Mouse (Mus musculus): ENCODE results near the gene Pafah1b3. TPM values are rescaled to one million over a fixed set of nuclear protein-coding genes. Genes with fewer than 3 reads are reported as not detected.

Pafah1b3 gene
- polyA plus RNA-seq, 1 experiment: 42.7 TPM

- TF ChIP-seq POLR2A (IDR thresholded peaks at IDR 0.05; ENCODE audit: borderline replicate concordance, extremely low read depth, low read depth, low read length) (no peak), CTCF (IDR thresholded peaks at IDR 0.05; ENCODE audit: insufficient read depth, low read length) (no peak)
- DNase-seq: no peak
- 54% methylated on average over 17 of the region's 17 CpGs for WGBS
- no peak overlapping the region for H3K4me3 ChIP-seq (replicated peaks; ENCODE audit: extremely low read depth, low read depth, low read length)
- peaks cover 4% of the 10 kb centered on the region for H3K4me1 ChIP-seq (ENCODE audit: control insufficient read depth, insufficient read depth, low read length)
These were observed 33.6 kb downstream of the Pafah1b3 start for GRCm38 (mm10) chr7:25263968-25264870.

- DNase-seq: no peak
- TF ChIP-seq POLR2A (IDR thresholded peaks at IDR 0.05; ENCODE audit: borderline replicate concordance, extremely low read depth, low read depth, low read length) (no peak), CTCF (IDR thresholded peaks at IDR 0.05; ENCODE audit: insufficient read depth, low read length) (no peak)
- Histone ChIP-seq H3K4me1 (ENCODE audit: control insufficient read depth, insufficient read depth, low read length) (no peaks in the 10 kb centered on the region), H3K4me3 (replicated peaks; ENCODE audit: extremely low read depth, low read depth, low read length) (no peak overlapping the region)
- WGBS: 71% methylated on average over 1 of the region's 1 CpGs
These were observed 35.9 kb downstream of the Pafah1b3 start for GRCm38 (mm10) chr7:25261896-25262295.

- peak overlapping the region; percentile 61 for H3K4me3 ChIP-seq (replicated peaks; ENCODE audit: extremely low read depth, low read depth, low read length)
- TF ChIP-seq POLR2A (IDR thresholded peaks at IDR 0.05; ENCODE audit: borderline replicate concordance, extremely low read depth, low read depth, low read length) (0 out of 2 replicates have a peak, but pooled peaks have one; percentile 25), CTCF (IDR thresholded peaks at IDR 0.05; ENCODE audit: insufficient read depth, low read length) (no peak)
- peaks cover 16% of the 10 kb centered on the region for H3K4me1 ChIP-seq (ENCODE audit: control insufficient read depth, insufficient read depth, low read length)
- DNase-seq: no peak
- 24% methylated on average over 8 of the region's 8 CpGs for WGBS
These were observed 46.0 kb downstream of the Pafah1b3 start for GRCm38 (mm10) chr7:25251822-25252221.

GRCm38 (mm10) chr7:25251071-25251791 is 46.6 kb downstream of the Pafah1b3 start:
- H3K4me1 ChIP-seq (ENCODE audit: control insufficient read depth, insufficient read depth, low read length): peaks cover 19% of the 10 kb centered on the region
- peak; percentile 60 for DNase-seq
- 4% methylated on average over 22 of the region's 22 CpGs for WGBS

GRCm38 (mm10) chr7:25250141-25250972 is 47.4 kb downstream of the Pafah1b3 start, which contains the start of gene Erf:
Gene Erf, minus strand, starts transcription at chr7:25250761.
- under 1% methylated on average over 69 of the region's 81 CpGs for WGBS
- peak; percentile 94 for DNase-seq
- Histone ChIP-seq H3K4me1 (ENCODE audit: control insufficient read depth, insufficient read depth, low read length) (peaks cover 19% of the 10 kb centered on the region), H3K4me3 (replicated peaks; ENCODE audit: extremely low read depth, low read depth, low read length) (peak within 1 kb of the TSS; percentile 74)
- TF ChIP-seq POLR2A (IDR thresholded peaks at IDR 0.05; ENCODE audit: borderline replicate concordance, extremely low read depth, low read depth, low read length) (peak; percentile 68; the same call in 1 of the 2 replicates), CTCF (IDR thresholded peaks at IDR 0.05; ENCODE audit: insufficient read depth, low read length) (no peak)

More at GRCm38 (mm10) chr7:25251071-25251791, 46.6 kb downstream of the Pafah1b3 start:
- peak overlapping the region; percentile 61 for H3K4me3 ChIP-seq (replicated peaks; ENCODE audit: extremely low read depth, low read depth, low read length)
- 0 out of 2 replicates have a peak, but pooled peaks have one; percentile 37 for TF ChIP-seq POLR2A (IDR thresholded peaks at IDR 0.05; ENCODE audit: borderline replicate concordance, extremely low read depth, low read depth, low read length)
- TF ChIP-seq CTCF (IDR thresholded peaks at IDR 0.05; ENCODE audit: insufficient read depth, low read length): no peak

- under 1% methylated on average over 60 of the region's 73 CpGs for WGBS
- DNase-seq: peak; percentile 72
- peaks cover 19% of the 10 kb centered on the region for H3K4me1 ChIP-seq (ENCODE audit: control insufficient read depth, insufficient read depth, low read length)
- H3K4me3 ChIP-seq (replicated peaks; ENCODE audit: extremely low read depth, low read depth, low read length): peak overlapping the region; percentile 74
- TF ChIP-seq POLR2A (IDR thresholded peaks at IDR 0.05; ENCODE audit: borderline replicate concordance, extremely low read depth, low read depth, low read length) (peak; percentile 3; the same call in 1 of the 2 replicates), CTCF (IDR thresholded peaks at IDR 0.05; ENCODE audit: insufficient read depth, low read length) (no peak)
These were observed 48.3 kb downstream of the Pafah1b3 start for GRCm38 (mm10) chr7:25249314-25250140.

- Histone ChIP-seq H3K4me1 (ENCODE audit: control insufficient read depth, insufficient read depth, low read length) (peaks cover 19% of the 10 kb centered on the region), H3K4me3 (replicated peaks; ENCODE audit: extremely low read depth, low read depth, low read length) (peak overlapping the region; percentile 74)
- peak; percentile 22; the same call in 1 of the 2 replicates for TF ChIP-seq POLR2A (IDR thresholded peaks at IDR 0.05; ENCODE audit: borderline replicate concordance, extremely low read depth, low read depth, low read length)
- TF ChIP-seq CTCF (IDR thresholded peaks at IDR 0.05; ENCODE audit: insufficient read depth, low read length): no peak
- WGBS: under 1% methylated on average over 24 of the region's 25 CpGs
- no peak for DNase-seq
These were observed 48.9 kb downstream of the Pafah1b3 start for GRCm38 (mm10) chr7:25248846-25249313.
